Mouse (Mus musculus) megakaryocyte, embryonic 14.5 days (primary cell): ENCODE data around the gene Galns.

Source experiments
- FLI1 ChIP-seq: IDR thresholded peaks from 2 replicates; pipeline ENCODE4 v1.6.1; 2012; ENCODE audit warnings: low read length, inconsistent platforms, mixed read lengths
- GATA1 ChIP-seq: IDR thresholded peaks from 3 replicates; pipeline ENCODE4 v1.6.1; 2012; ENCODE audit warnings: mixed read lengths, low read length, inconsistent platforms, borderline replicate concordance

- no peak for TF ChIP-seq GATA1
- TF ChIP-seq FLI1 = no peak
These were observed 39.5 kb downstream of the Galns start for GRCm38 (mm10) chr8:122571750-122572267.
